Mouse (Mus musculus): ENCODE results near the gene Gm14226. TPM values are rescaled to one million over a fixed set of nuclear protein-coding genes. Genes with fewer than 3 reads are reported as not detected.
"Not testable (repeated sequence)": the region's sequence is repeated elsewhere in the genome, so short reads cannot be mapped to it uniquely, and the experiment has no call there.

Gene Gm14226
- total and polyA plus RNA-seq, 3 experiments: 0.16 to 0.20 (median 0.16) TPM

GRCm38 (mm10) chr2:154992083-154992482 is 26.0 kb upstream of the Gm14226 start:
- Histone ChIP-seq H3K9ac (ENCODE audit: low read depth, low read length) (no peak overlapping the region), H3K4me3 (no peak overlapping the region), H3K4me1 (ENCODE audit: control insufficient read depth, insufficient read depth, low read length) (peaks cover 2% of the 10 kb centered on the region), H3K27ac (no peak overlapping the region), H3K36me3 (ENCODE audit: control insufficient read depth, insufficient read depth, low read length) (no peaks in the 10 kb centered on the region), H3K27me3 (ENCODE audit: control insufficient read depth, insufficient read depth, low read length) (no peaks in the 10 kb centered on the region), H3K79me2 (replicated peaks; ENCODE audit: control insufficient read depth, insufficient read depth, low read length) (no peaks in the 10 kb centered on the region)
- intact Hi-C loops (cut with DNase I): no loop called here
- TF ChIP-seq CTCF (IDR thresholded peaks at IDR 0.05) (no peak), POLR2A (IDR thresholded peaks at IDR 0.05; ENCODE audit: insufficient read depth, low read depth, low read length) (no peak), EP300 (IDR thresholded peaks at IDR 0.05; ENCODE audit: insufficient read depth, low read depth, low read length) (no peak)
- DNase-seq: no peak
- WGBS: 73% methylated on average over 5 of the region's 5 CpGs

- Histone ChIP-seq H3K79me2 (replicated peaks; ENCODE audit: control insufficient read depth, insufficient read depth, low read length) (no peaks in the 10 kb centered on the region), H3K36me3 (ENCODE audit: control insufficient read depth, insufficient read depth, low read length) (no peaks in the 10 kb centered on the region), H3K27me3 (ENCODE audit: control insufficient read depth, insufficient read depth, low read length) (no peaks in the 10 kb centered on the region), H3K27ac (no peak overlapping the region), H3K9ac (ENCODE audit: low read depth, low read length) (no peak overlapping the region), H3K4me3 (no peak overlapping the region), H3K4me1 (ENCODE audit: control insufficient read depth, insufficient read depth, low read length) (no peaks in the 10 kb centered on the region)
- TF ChIP-seq CTCF (IDR thresholded peaks at IDR 0.05): no peak
- TF ChIP-seq EP300 (IDR thresholded peaks at IDR 0.05; ENCODE audit: insufficient read depth, low read depth, low read length): no peak
- no peak for TF ChIP-seq POLR2A (IDR thresholded peaks at IDR 0.05; ENCODE audit: insufficient read depth, low read depth, low read length)
- intact Hi-C loops (cut with DNase I): no loop called here
- WGBS: 89% methylated on average over 11 of the region's 11 CpGs
- DNase-seq: no peak
Observed at GRCm38 (mm10) chr2:155005491-155005890, 12.6 kb upstream of the Gm14226 start.

GRCm38 (mm10) chr2:155011086-155011656 is 6.9 kb upstream of the Gm14226 start:
- DNase-seq: no peak
- Histone ChIP-seq H3K4me3 (no peak overlapping the region), H3K4me1 (ENCODE audit: control insufficient read depth, insufficient read depth, low read length) (no peaks in the 10 kb centered on the region), H3K79me2 (replicated peaks; ENCODE audit: control insufficient read depth, insufficient read depth, low read length) (no peaks in the 10 kb centered on the region), H3K36me3 (ENCODE audit: control insufficient read depth, insufficient read depth, low read length) (no peaks in the 10 kb centered on the region), H3K27me3 (ENCODE audit: control insufficient read depth, insufficient read depth, low read length) (peaks cover 2% of the 10 kb centered on the region; the same call in 1 of the 2 replicates), H3K9ac (ENCODE audit: low read depth, low read length) (no peak overlapping the region), H3K27ac (no peak overlapping the region)
- TF ChIP-seq CTCF (IDR thresholded peaks at IDR 0.05) (no peak), POLR2A (IDR thresholded peaks at IDR 0.05; ENCODE audit: insufficient read depth, low read depth, low read length) (no peak), EP300 (IDR thresholded peaks at IDR 0.05; ENCODE audit: insufficient read depth, low read depth, low read length) (no peak)
- intact Hi-C loops (cut with DNase I): no loop called here
- 47% methylated on average over 3 of the region's 3 CpGs for WGBS

- Histone ChIP-seq H3K4me1 (ENCODE audit: control insufficient read depth, insufficient read depth, low read length) (no peaks in the 10 kb centered on the region), H3K79me2 (replicated peaks; ENCODE audit: control insufficient read depth, insufficient read depth, low read length) (no peaks in the 10 kb centered on the region), H3K4me3 (no peak overlapping the region), H3K27me3 (ENCODE audit: control insufficient read depth, insufficient read depth, low read length) (peaks cover 2% of the 10 kb centered on the region; the same call in 1 of the 2 replicates), H3K36me3 (ENCODE audit: control insufficient read depth, insufficient read depth, low read length) (no peaks in the 10 kb centered on the region), H3K9ac (ENCODE audit: low read depth, low read length) (no peak overlapping the region), H3K27ac (no peak overlapping the region)
- no peak for TF ChIP-seq POLR2A (IDR thresholded peaks at IDR 0.05; ENCODE audit: insufficient read depth, low read depth, low read length)
- TF ChIP-seq CTCF (IDR thresholded peaks at IDR 0.05): no peak
- TF ChIP-seq EP300 (IDR thresholded peaks at IDR 0.05; ENCODE audit: insufficient read depth, low read depth, low read length): no peak
- 81% methylated on average over 6 of the region's 6 CpGs for WGBS
- intact Hi-C loops (cut with DNase I): no loop called here
- no peak for DNase-seq
Observed at GRCm38 (mm10) chr2:155012991-155013390, 5.1 kb upstream of the Gm14226 start.

- H3K27me3 ChIP-seq (ENCODE audit: control insufficient read depth, insufficient read depth, low read length); H3K9ac ChIP-seq (ENCODE audit: low read depth, low read length); DNase-seq; intact Hi-C loops (cut with DNase I); H3K36me3 ChIP-seq (ENCODE audit: control insufficient read depth, insufficient read depth, low read length); H3K4me1 ChIP-seq (ENCODE audit: control insufficient read depth, insufficient read depth, low read length); H3K27ac ChIP-seq; H3K79me2 ChIP-seq (replicated peaks; ENCODE audit: control insufficient read depth, insufficient read depth, low read length); H3K4me3 ChIP-seq: not testable (repeated sequence)
- WGBS: 43% methylated on average over 6 of the region's 9 CpGs
Observed at GRCm38 (mm10) chr2:155016751-155017150, 1.3 kb upstream of the Gm14226 start.

- no peaks in the 10 kb centered on the region for H3K36me3 ChIP-seq (ENCODE audit: control insufficient read depth, insufficient read depth, low read length)
- TF ChIP-seq EP300 (IDR thresholded peaks at IDR 0.05; ENCODE audit: insufficient read depth, low read depth, low read length) (no peak), POLR2A (IDR thresholded peaks at IDR 0.05; ENCODE audit: insufficient read depth, low read depth, low read length) (0 out of 2 replicates have a peak, but pooled peaks have one; percentile 29), CTCF (IDR thresholded peaks at IDR 0.05) (peak; percentile 15; the same call in 1 of the 2 replicates)
- H3K9ac ChIP-seq (ENCODE audit: low read depth, low read length): peak overlapping the region; percentile 70
- no peaks in the 10 kb centered on the region for H3K4me1 ChIP-seq (ENCODE audit: control insufficient read depth, insufficient read depth, low read length)
- peak overlapping the region; percentile 56 for H3K4me3 ChIP-seq
- peak overlapping the region; percentile 48 for H3K27ac ChIP-seq
- peak; percentile 71 to 74 for DNase-seq
- peaks cover 2% of the 10 kb centered on the region; the same call in 1 of the 2 replicates for H3K27me3 ChIP-seq (ENCODE audit: control insufficient read depth, insufficient read depth, low read length)
- H3K79me2 ChIP-seq (replicated peaks; ENCODE audit: control insufficient read depth, insufficient read depth, low read length): no peaks in the 10 kb centered on the region
- under 1% methylated on average over 38 of the region's 38 CpGs for WGBS
- intact Hi-C loops (cut with DNase I): no loop called here
Observed at GRCm38 (mm10) chr2:155018762-155019641, 936 bp downstream of the Gm14226 start.

All from heart, adult 2 months (tissue).